Mouse (Mus musculus) MEL (cell line): Measurements from ENCODE around the gene Fiz1. TPM values are rescaled to one million over a fixed set of nuclear protein-coding genes. Genes with fewer than 3 reads are reported as not detected.
A peak's percentile ranks its signal among the peaks of the same experiment; 100 is the strongest.

ENCODE experiments used
- DNase-seq: peaks from one replicate; pipeline ENCODE4 v3.0.0; 2011; ENCODE audit warnings: low read depth, low spot score
- H3K27ac ChIP-seq: 2 replicates; pipeline ENCODE4 v1.5.1; 2012; ENCODE audit warnings: low read depth, mild to moderate bottlenecking, control low read depth, low read length, moderate library complexity; ENCODE audit not compliant: control insufficient read depth
- H3K27me3 ChIP-seq, 2 experiments: fragments of 150-350 bp in 1 of 2; sonication (generic) in 1 of 2; 2 replicates each; pipeline ENCODE4 v1.6.1; 2012; ENCODE audit warnings: low read length in 2 of 2, mild to moderate bottlenecking in 2 of 2, improper control_type of control experiment in 1 of 2, moderate library complexity in 1 of 2; ENCODE audit not compliant: insufficient read depth in 2 of 2, control insufficient read depth in 1 of 2
- H3K36me3 ChIP-seq, 2 experiments: 2 replicates each; pipeline ENCODE4 v1.6.1; 2012 to 2014; ENCODE audit warnings: low read length in 2 of 2, improper control_type of control experiment in 1 of 2, inconsistent platforms in 1 of 2, mild to moderate bottlenecking in 1 of 2; ENCODE audit not compliant: insufficient read depth in 2 of 2, control insufficient read depth in 1 of 2
- H3K4me1 ChIP-seq, 2 experiments: fragments of 150-350 bp in 1 of 2; sonication (generic) in 1 of 2; 2 replicates each; pipeline ENCODE4 v1.6.1; 2012; ENCODE audit warnings: low read length in 2 of 2, improper control_type of control experiment in 1 of 2, mild to moderate bottlenecking in 1 of 2; ENCODE audit not compliant: insufficient read depth in 2 of 2, control insufficient read depth in 1 of 2
- H3K4me3 ChIP-seq, 2 experiments: fragments of 150-350 bp in 1 of 2; sonication (generic) in 1 of 2; 2 replicates each; pipeline ENCODE4 v1.5.1; 2012; ENCODE audit warnings: low read depth in 2 of 2, low read length in 2 of 2, mild to moderate bottlenecking in 2 of 2, moderate library complexity in 2 of 2, control low read depth in 1 of 2, improper control_type of control experiment in 1 of 2; ENCODE audit not compliant: control insufficient read depth in 1 of 2, insufficient read depth in 1 of 2
- H3K79me2 ChIP-seq: 2 replicates; pipeline ENCODE4 v1.6.1; 2012; ENCODE audit warnings: mild to moderate bottlenecking, low read length, moderate library complexity; ENCODE audit not compliant: control insufficient read depth, poor library complexity, insufficient read depth
- H3K9ac ChIP-seq: 2 replicates; pipeline ENCODE4 v1.6.1; 2012; ENCODE audit warnings: low read depth, mild to moderate bottlenecking, control low read depth, low read length, moderate library complexity; ENCODE audit not compliant: control insufficient read depth, poor library complexity, severe bottlenecking
- H3K9me3 ChIP-seq: fragments of 150-350 bp; sonication (generic); replicated peaks from 2 replicates; pipeline ENCODE4 v1.6.1; 2012; ENCODE audit warnings: mild to moderate bottlenecking, low read length, improper control_type of control experiment, moderate library complexity; ENCODE audit not compliant: insufficient read depth
- BHLHE40 ChIP-seq: IDR thresholded peaks from 2 replicates; pipeline ENCODE4 v1.6.1; 2012; ENCODE audit warnings: low read depth, mild to moderate bottlenecking, inconsistent platforms, low read length, improper control_type of control experiment, borderline replicate concordance
- CHD1 ChIP-seq: IDR thresholded peaks from 2 replicates; pipeline ENCODE4 v1.6.1; 2012; ENCODE audit warnings: low read depth, mild to moderate bottlenecking, inconsistent platforms, low read length, improper control_type of control experiment
- CHD2 ChIP-seq: IDR thresholded peaks from 2 replicates; pipeline ENCODE4 v1.6.1; 2011; ENCODE audit warnings: low read length, improper control_type of control experiment
- CTCF ChIP-seq, 3 experiments: IDR thresholded peaks in 2 of 3; conservative IDR thresholded peaks in 1 of 3; 2 replicates each; pipeline ENCODE4 v1.5.1; 2011 to 2012; ENCODE audit warnings: low read length in 3 of 3, low read depth in 2 of 3, mild to moderate bottlenecking in 2 of 3, improper control_type of control experiment in 1 of 3, inconsistent platforms in 1 of 3, mixed read lengths in 1 of 3, moderate library complexity in 1 of 3; ENCODE audit not compliant: control insufficient read depth in 1 of 3, insufficient read depth in 1 of 3, poor library complexity in 1 of 3, severe bottlenecking in 1 of 3
- ELF1 ChIP-seq: IDR thresholded peaks from 2 replicates; pipeline ENCODE4 v1.6.1; 2014; ENCODE audit warnings: low read depth, mild to moderate bottlenecking, inconsistent platforms, low read length, improper control_type of control experiment, moderate library complexity
- ETS1 ChIP-seq: IDR thresholded peaks from 2 replicates; pipeline ENCODE4 v1.6.1; 2012; ENCODE audit warnings: low read depth, mild to moderate bottlenecking, inconsistent platforms, low read length, improper control_type of control experiment, moderate library complexity
- KAT2A ChIP-seq: conservative IDR thresholded peaks from 2 replicates; pipeline ENCODE4 v1.6.1; 2012; ENCODE audit warnings: low read depth, low read length, improper control_type of control experiment, inconsistent platforms
- MAFK ChIP-seq: IDR thresholded peaks from 2 replicates; pipeline ENCODE4 v1.6.1; 2011; ENCODE audit warnings: low read depth, mild to moderate bottlenecking, low read length, improper control_type of control experiment, borderline replicate concordance
- MYB ChIP-seq: IDR thresholded peaks from 2 replicates; pipeline ENCODE4 v1.6.1; 2011; ENCODE audit warnings: mild to moderate bottlenecking, low read depth, low read length, improper control_type of control experiment
- POLR2AphosphoS5 ChIP-seq: IDR thresholded peaks from 2 replicates; pipeline ENCODE4 v1.6.1; 2012; ENCODE audit warnings: low read depth, borderline replicate concordance, mild to moderate bottlenecking, inconsistent platforms, low read length, moderate library complexity, mixed read lengths
- SIN3A ChIP-seq: IDR thresholded peaks from 2 replicates; pipeline ENCODE4 v1.6.1; 2012; ENCODE audit warnings: low read length, improper control_type of control experiment, inconsistent platforms
- SMC3 ChIP-seq: IDR thresholded peaks from 2 replicates; pipeline ENCODE4 v1.6.1; 2011; ENCODE audit warnings: low read depth, low read length, improper control_type of control experiment
- TAL1 ChIP-seq: IDR thresholded peaks from 2 replicates; pipeline ENCODE4 v1.6.1; 2012; ENCODE audit warnings: mild to moderate bottlenecking, inconsistent platforms, low read length, moderate library complexity, mixed read lengths
- TBP ChIP-seq: IDR thresholded peaks from 2 replicates; pipeline ENCODE4 v1.8.0; 2011; ENCODE audit warnings: low read depth, low read length, improper control_type of control experiment
- TCF12 ChIP-seq: IDR thresholded peaks from 2 replicates; pipeline ENCODE4 v1.6.1; 2014; ENCODE audit warnings: low read depth, mild to moderate bottlenecking, inconsistent platforms, low read length, improper control_type of control experiment, moderate library complexity
- USF1 ChIP-seq: IDR thresholded peaks from 2 replicates; pipeline ENCODE4 v1.6.1; 2014; ENCODE audit warnings: low read depth, mild to moderate bottlenecking, inconsistent platforms, low read length, improper control_type of control experiment, moderate library complexity
- ZC3H11A ChIP-seq: IDR thresholded peaks from 2 replicates; pipeline ENCODE4 v1.6.1; 2012; ENCODE audit warnings: low read depth, mild to moderate bottlenecking, inconsistent platforms, low read length, improper control_type of control experiment
- ZKSCAN1 ChIP-seq: IDR thresholded peaks from 2 replicates; pipeline ENCODE4 v1.6.1; 2012; ENCODE audit warnings: low read depth, mild to moderate bottlenecking, inconsistent platforms, low read length, improper control_type of control experiment, moderate library complexity
- ZMIZ1 ChIP-seq: IDR thresholded peaks from 2 replicates; pipeline ENCODE4 v1.6.1; 2012; ENCODE audit warnings: low read depth, mild to moderate bottlenecking, inconsistent platforms, low read length, improper control_type of control experiment, moderate library complexity
- ZNF384 ChIP-seq: IDR thresholded peaks from 2 replicates; pipeline ENCODE4 v1.6.1; 2012; ENCODE audit warnings: low read depth, mild to moderate bottlenecking, inconsistent platforms, low read length, improper control_type of control experiment
- polyA plus RNA-seq, 2 experiments: library from polyadenylated mRNA; stranded (reverse) in 1 of 2; unstranded in 1 of 2; fragments of >175 nt in 1 of 2; fragments of >200 nt in 1 of 2; gene quantifications; 2 replicates each; pipeline versions ENCODE4 v1.2.1 to v1.2.4; 2012; ENCODE audit warnings: low replicate concordance in 2 of 2, low read depth in 1 of 2; ENCODE audit not compliant: insufficient read length in 2 of 2, insufficient read depth in 1 of 2, missing spikeins in 1 of 2
- total RNA-seq: library from RNA; depleted of rRNA; stranded (reverse); fragments of 300-350 nt; gene quantifications from 2 replicates; pipeline ENCODE4 v1.2.3, GENCODE M21; 2012

The Fiz1 gene
- total and polyA plus RNA-seq, 3 experiments, result 28.1 to 56.5 TPM; not detected in 1

- Histone ChIP-seq H3K36me3 (no peaks in the 10 kb centered on the region; a peak in 2 of 4 replicates), H3K27ac (peak overlapping the region; percentile 44; the same call in 1 of the 2 replicates), H3K4me1 (peaks cover 0 to 5% of the 10 kb centered on the region in 2 experiments; a peak in 2 of 4 replicates), H3K4me3 (peak overlapping the region; percentile 93; a peak in 3 of 4 replicates), H3K79me2 (no peaks in the 10 kb centered on the region; the same call in 1 of the 2 replicates), H3K9me3 (no peaks in the 10 kb centered on the region), H3K9ac (peak overlapping the region; percentile 91), H3K27me3 (no peaks in the 10 kb centered on the region)
- TF ChIP-seq BHLHE40 (no peak), TCF12 (no peak), ZMIZ1 (no peak), SMC3 (no peak), TAL1 (no peak), MYB (no peak), USF1 (no peak), CHD1 (no peak), SIN3A (no peak), ZKSCAN1 (no peak), KAT2A (no peak)
- DNase-seq, result no peak
Observed at GRCm38 (mm10) chr7:5037026-5037425, 22.5 kb upstream of the Fiz1 start.

DNA sequence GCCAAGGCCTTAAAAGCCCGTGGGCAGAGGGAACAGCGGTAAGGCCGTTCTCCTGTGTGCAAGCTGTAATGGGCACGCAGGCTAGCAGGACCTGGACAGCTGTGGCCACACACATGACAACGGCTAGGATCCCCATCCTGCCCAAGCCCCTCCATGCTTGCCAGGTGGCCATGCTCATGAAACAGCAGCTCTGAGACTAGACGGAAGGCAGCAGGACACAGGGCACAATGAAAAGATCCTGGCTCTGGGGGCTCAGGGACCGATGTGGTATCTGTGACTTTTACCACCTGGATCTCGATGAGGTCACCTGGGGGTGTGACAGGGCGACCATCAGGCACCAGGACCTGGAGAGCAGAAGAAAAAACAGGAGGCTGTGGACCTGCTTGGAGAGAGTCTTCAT, 21.6 kb upstream of the Fiz1 start:
- no peak overlapping the region for H3K9ac ChIP-seq
- no peaks in the 10 kb centered on the region; a peak in 3 of 4 replicates for H3K36me3 ChIP-seq
- no peak overlapping the region for H3K27ac ChIP-seq
- no peaks in the 10 kb centered on the region for H3K9me3 ChIP-seq
- DNase-seq, result no peak
- H3K79me2 ChIP-seq, result no peaks in the 10 kb centered on the region; the same call in 1 of the 2 replicates
- no peaks in the 10 kb centered on the region for H3K27me3 ChIP-seq
- H3K4me1 ChIP-seq, result peaks cover 0 to 5% of the 10 kb centered on the region in 2 experiments; a peak in 2 of 4 replicates
- H3K4me3 ChIP-seq, result no peak overlapping the region
- TF ChIP-seq MYB (no peak), ZNF384 (no peak), POLR2AphosphoS5 (no peak), ZC3H11A (no peak), USF1 (no peak), SIN3A (no peak), ELF1 (no peak), TBP (no peak), BHLHE40 (no peak), CHD2 (no peak), ETS1 (no peak), MAFK (no peak), CTCF (IDR thresholded peaks at IDR 0.05 in 2 of 3, conservative IDR thresholded peaks at IDR 0.05 in 1 of 3; ENCODE audit: control insufficient read depth in 1 of 3, insufficient read depth in 1 of 3, low read depth in 2 of 3, low read length in 3 of 3, poor library complexity in 1 of 3, severe bottlenecking in 1 of 3) (no peak)
